Mouse (Mus musculus) midbrain, postnatal 0 days (tissue): Measurements from ENCODE around the gene Oasl1. TPM values are rescaled to one million over a fixed set of nuclear protein-coding genes. Genes with fewer than 3 reads are reported as not detected.

Experiments used
- ATAC-seq: fragments of 200-750 bp; cut with Nextera tagmentation; 2 replicates; pipeline ENCODE4 v1.8.0; 2017; ENCODE audit warnings: moderate number of reproducible peaks, mild to moderate bottlenecking, moderate TSS enrichment, moderate library complexity; ENCODE audit not compliant: low FRiP score
- DNase-seq: peaks from one replicate; pipeline ENCODE4 v3.0.0-alpha.2; 2015; ENCODE audit warnings: low spot score
- H3K27ac ChIP-seq: fragments of 300-500 bp; sonication (generic); 2 replicates; pipeline ENCODE4 v1.5.1; 2014; ENCODE audit warnings: low read depth, mild to moderate bottlenecking, low read length, mixed read lengths
- H3K27me3 ChIP-seq: fragments of 300-500 bp; sonication (generic); 2 replicates; pipeline ENCODE4 v1.6.1; 2014; ENCODE audit warnings: low read length, control low read depth, mixed read lengths; ENCODE audit not compliant: insufficient read depth
- H3K36me3 ChIP-seq: fragments of 300-500 bp; sonication (generic); 2 replicates; pipeline ENCODE4 v1.6.1; 2014; ENCODE audit warnings: low read length, control low read depth, mixed read lengths; ENCODE audit not compliant: insufficient read depth
- H3K4me1 ChIP-seq: fragments of 300-500 bp; sonication (generic); 2 replicates; pipeline ENCODE4 v1.6.1; 2014; ENCODE audit warnings: mild to moderate bottlenecking, control low read depth, antibody characterized with exemption, low read length, mixed read lengths; ENCODE audit not compliant: insufficient read depth
- H3K4me2 ChIP-seq: fragments of 300-500 bp; sonication (generic); 2 replicates; pipeline ENCODE4 v1.6.1; 2014; ENCODE audit warnings: low read depth, mild to moderate bottlenecking, low read length, mixed read lengths; ENCODE audit not compliant: poor library complexity, severe bottlenecking
- H3K4me3 ChIP-seq: fragments of 300-500 bp; sonication (generic); 2 replicates; pipeline ENCODE4 v1.5.1; 2014; ENCODE audit warnings: low read depth, mild to moderate bottlenecking, low read length, moderate library complexity
- H3K9ac ChIP-seq: fragments of 300-500 bp; sonication (generic); replicated peaks from 2 replicates; pipeline ENCODE4 v1.6.1; 2014; ENCODE audit warnings: mild to moderate bottlenecking, low read length, moderate library complexity, mixed read lengths; ENCODE audit not compliant: poor library complexity, severe bottlenecking
- H3K9me3 ChIP-seq: fragments of 300-500 bp; sonication (generic); 2 replicates; pipeline ENCODE4 v1.6.1; 2016; ENCODE audit warnings: low read length, control low read depth
- CTCF ChIP-seq: IDR thresholded peaks from 2 replicates; pipeline ENCODE4 v1.5.1; 2016; ENCODE audit warnings: antibody characterized with exemption, mild to moderate bottlenecking
- WGBS: fragments of 180-500 bp; shearing (Covaris S2); extraction: QIAGEN DNeasy Blood & Tissue Kit; methylation state at CpG from one replicate; pipeline ENCODE4 v1.1.7; 2014; 5-methylcytosine and 5-hydroxymethylcytosine counted together
- polyA plus RNA-seq: library from polyadenylated mRNA; unstranded; fragments of >200 nt; fragmentation: Nextera tagmentation; extraction: Ambion mirVana; gene quantifications from 2 replicates; pipeline ENCODE4 v1.2.1, GENCODE M21; 2015
- total RNA-seq: library from RNA; depleted of rRNA; stranded (reverse); fragments of >200 nt; gene quantifications from 2 replicates; pipeline ENCODE4 v1.2.3, GENCODE M21; 2014

Oasl1 gene
- total and polyA plus RNA-seq, 2 experiments from 2014 or later = 0.32 to 3.8 TPM

- ATAC-seq (no peak), DNase-seq (no peak)
- no peak for TF ChIP-seq CTCF
- no peak overlapping the region for H3K4me3 ChIP-seq
- no peak overlapping the region for H3K9ac ChIP-seq
- H3K4me2 ChIP-seq = no peak overlapping the region
- H3K27me3 ChIP-seq = no peaks in the 10 kb centered on the region
- H3K4me1 ChIP-seq = no peaks in the 10 kb centered on the region
- no peaks in the 10 kb centered on the region for H3K9me3 ChIP-seq
- no peaks in the 10 kb centered on the region for H3K36me3 ChIP-seq
- H3K27ac ChIP-seq = no peak overlapping the region
- WGBS = 83% methylated on average over 8 of the region's 8 CpGs
These were observed 50.1 kb downstream of the Oasl1 start for GRCm38 (mm10) chr5:114973131-114973530.

GRCm38 (mm10) chr5:114976935-114977334 lies 53.9 kb downstream of the Oasl1 start:
- ATAC-seq (no peak), DNase-seq (no peak)
- Histone ChIP-seq H3K4me2 (no peak overlapping the region), H3K9me3 (no peaks in the 10 kb centered on the region), H3K27ac (no peak overlapping the region), H3K4me1 (peaks cover 7% of the 10 kb centered on the region; the same call in 1 of the 2 replicates), H3K27me3 (no peaks in the 10 kb centered on the region), H3K36me3 (no peaks in the 10 kb centered on the region), H3K9ac (no peak overlapping the region), H3K4me3 (no peak overlapping the region)
- no peak for TF ChIP-seq CTCF

GRCm38 (mm10) chr5:114978473-114978872 lies 55.4 kb downstream of the Oasl1 start:
- H3K4me1 ChIP-seq = peaks cover 7% of the 10 kb centered on the region; the same call in 1 of the 2 replicates
- H3K4me2 ChIP-seq = no peak overlapping the region
- no peaks in the 10 kb centered on the region for H3K27me3 ChIP-seq
- H3K27ac ChIP-seq = no peak overlapping the region
- no peak for TF ChIP-seq CTCF
- H3K4me3 ChIP-seq = no peak overlapping the region
- DNase-seq = no peak
- H3K36me3 ChIP-seq = no peaks in the 10 kb centered on the region
- ATAC-seq = no peak
- 70% methylated on average over 11 of the region's 11 CpGs for WGBS
- no peak overlapping the region for H3K9ac ChIP-seq
- no peaks in the 10 kb centered on the region for H3K9me3 ChIP-seq

GRCm38 (mm10) chr5:114978888-114979249 lies 55.8 kb downstream of the Oasl1 start:
- no peaks in the 10 kb centered on the region for H3K9me3 ChIP-seq
- H3K27ac ChIP-seq = no peak overlapping the region
- no peak for TF ChIP-seq CTCF
- WGBS = 4% methylated on average over 6 of the region's 6 CpGs
- H3K36me3 ChIP-seq = no peaks in the 10 kb centered on the region
- peak; percentile 74 for DNase-seq
- H3K4me1 ChIP-seq = peaks cover 7% of the 10 kb centered on the region; the same call in 1 of the 2 replicates
- peak overlapping the region; percentile 74 for H3K4me2 ChIP-seq
- H3K27me3 ChIP-seq = no peaks in the 10 kb centered on the region
- peak overlapping the region; percentile 38; the same call in 1 of the 2 replicates for H3K4me3 ChIP-seq
- ATAC-seq = no peak
- no peak overlapping the region for H3K9ac ChIP-seq

- TF ChIP-seq CTCF = peak; percentile 94
- Histone ChIP-seq H3K9me3 (no peaks in the 10 kb centered on the region), H3K4me3 (peak overlapping the region; percentile 38), H3K27ac (no peak overlapping the region), H3K4me2 (peak overlapping the region; percentile 74), H3K9ac (peak overlapping the region; percentile 34; the same call in 1 of the 2 replicates), H3K4me1 (peaks cover 7% of the 10 kb centered on the region; the same call in 1 of the 2 replicates), H3K27me3 (no peaks in the 10 kb centered on the region), H3K36me3 (no peaks in the 10 kb centered on the region)
- DNase-seq (peak; percentile 81), ATAC-seq (peak; percentile 44)
- 3% methylated on average over 32 of the region's 32 CpGs for WGBS
These were observed 56.4 kb downstream of the Oasl1 start for GRCm38 (mm10) chr5:114979250-114980121.

GRCm38 (mm10) chr5:114980122-114980748 lies 57.2 kb downstream of the Oasl1 start:
- TF ChIP-seq CTCF = no peak
- H3K4me2 ChIP-seq = peak overlapping the region; percentile 74
- DNase-seq = no peak

More at GRCm38 (mm10) chr5:114980122-114980748, 57.2 kb downstream of the Oasl1 start:
- H3K27me3 ChIP-seq = no peaks in the 10 kb centered on the region
- H3K9me3 ChIP-seq = no peaks in the 10 kb centered on the region
- no peak for ATAC-seq
- H3K4me3 ChIP-seq = peak overlapping the region; percentile 38; the same call in 1 of the 2 replicates
- no peak overlapping the region for H3K27ac ChIP-seq
- WGBS = 23% methylated on average over 16 of the region's 16 CpGs
- H3K9ac ChIP-seq = 0 out of 2 replicates have a peak overlapping the region, but pooled peaks have one; percentile 34
- H3K36me3 ChIP-seq = no peaks in the 10 kb centered on the region
- H3K4me1 ChIP-seq = peaks cover 7% of the 10 kb centered on the region; the same call in 1 of the 2 replicates
